Mouse (Mus musculus) adrenal gland, adult 18-20 months (tissue): ENCODE data around the gene Ripor3. TPM values are rescaled to one million over a fixed set of nuclear protein-coding genes. Genes with fewer than 3 reads are reported as not detected.

Source experiments
- DNase-seq, 2 experiments: peaks; one replicate each; pipeline ENCODE4 v3.0.0; 2021 to 2022; ENCODE audit warnings: low spot score in 2 of 2
- total RNA-seq, 2 experiments: library from RNA; stranded (reverse); gene quantifications; 1 replicate in 1 of 2; 2 replicates in 1 of 2; pipeline ENCODE4 v1.2.3; 2021

Gene Ripor3
- total RNA-seq, 2 experiments from 2014 or later: 1.8 TPM

GRCm38 (mm10) chr2:167958082-167958788 is 52.2 kb downstream of the Ripor3 start:
- peak; percentile 38 to 63 for DNase-seq

GRCm38 (mm10) chr2:167957539-167957938 is 52.9 kb downstream of the Ripor3 start:
- no peak for DNase-seq

- DNase-seq: no peak
Observed at GRCm38 (mm10) chr2:167954928-167955327, 55.5 kb downstream of the Ripor3 start.

DNA sequence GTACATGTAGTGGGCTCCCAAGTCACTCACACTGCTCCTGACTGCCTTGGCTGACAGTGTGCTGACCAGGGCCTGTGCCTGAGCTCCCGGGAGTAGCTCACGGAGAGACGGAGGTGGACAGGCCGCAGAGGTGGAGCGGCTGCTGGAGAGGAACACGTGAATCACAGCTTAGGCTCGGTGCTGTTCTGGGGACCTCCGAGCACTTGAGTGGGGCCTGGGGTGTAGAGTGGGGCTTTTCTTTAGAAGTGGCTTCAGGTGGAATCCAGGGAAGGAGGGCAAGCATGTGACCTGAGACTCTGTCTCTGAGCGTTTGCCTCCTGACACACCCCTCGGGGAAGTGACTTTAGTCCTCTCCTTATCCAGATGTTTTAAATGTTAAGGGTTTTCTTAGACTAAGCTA is 56.6 kb downstream of the Ripor3 start:
- DNase-seq: no peak

DNA sequence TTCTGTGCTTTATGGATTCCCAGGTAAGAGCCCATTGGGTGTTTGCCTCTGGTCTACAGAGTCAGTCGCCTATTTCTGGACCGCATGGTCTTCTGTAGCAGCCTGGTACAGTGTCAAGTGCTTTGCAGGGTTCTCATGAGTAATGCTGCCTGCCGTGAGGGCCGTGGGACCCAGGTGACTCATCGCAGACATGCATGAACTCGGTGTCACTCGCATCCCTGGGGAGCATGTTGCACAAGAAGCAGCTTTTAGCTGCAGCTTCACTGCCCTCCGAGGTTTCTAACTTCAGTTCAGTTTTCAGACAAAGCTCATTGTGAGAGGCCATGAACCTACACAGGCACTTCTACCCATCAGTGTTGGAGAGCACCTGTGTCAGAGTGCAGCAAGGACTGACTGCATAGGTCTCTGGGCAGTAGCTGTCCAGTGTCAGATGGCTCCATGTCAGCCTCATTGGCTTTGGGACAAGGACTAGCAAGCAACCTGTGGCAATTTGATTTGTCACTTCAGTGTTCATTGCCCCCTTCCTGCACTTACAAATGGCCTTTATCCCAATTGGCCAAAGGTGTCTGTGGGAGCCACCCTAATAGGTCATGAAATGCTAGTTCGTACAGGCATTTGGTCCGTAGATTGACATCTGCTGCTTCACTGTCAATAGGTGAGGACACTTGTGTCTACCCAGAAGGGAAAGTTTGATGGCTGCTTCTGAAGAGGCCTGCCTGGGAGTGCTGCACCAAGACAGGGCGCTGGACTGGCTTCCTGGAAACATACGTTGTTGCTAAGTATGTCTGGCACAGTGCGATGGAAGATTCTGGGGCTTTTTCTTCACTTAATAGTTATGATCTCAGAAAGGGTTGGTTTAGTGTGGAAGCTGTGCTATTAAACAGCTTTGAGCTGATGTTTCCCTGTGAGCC is 58.9 kb downstream of the Ripor3 start:
- DNase-seq: peak; percentile 40 to 44

DNA sequence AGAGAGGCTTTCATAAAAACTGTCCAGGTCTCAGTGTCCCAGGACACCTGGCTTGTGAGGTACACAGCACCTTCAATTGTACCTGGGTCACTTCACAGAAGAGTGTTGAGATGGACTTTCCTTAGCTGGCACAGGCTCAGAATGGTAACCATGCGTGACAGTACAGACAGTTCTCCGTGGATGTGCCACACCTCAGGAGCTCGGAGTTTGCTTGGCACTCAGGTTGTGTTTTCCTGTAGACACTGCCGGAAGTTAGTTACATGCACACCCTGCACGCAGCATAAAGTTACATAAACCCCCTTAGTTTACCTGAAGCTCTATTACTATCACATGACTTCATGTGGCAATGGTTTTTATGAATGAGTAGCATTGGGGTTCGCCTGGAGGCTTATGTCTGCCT is 59.7 kb downstream of the Ripor3 start:
- DNase-seq: no peak

DNA sequence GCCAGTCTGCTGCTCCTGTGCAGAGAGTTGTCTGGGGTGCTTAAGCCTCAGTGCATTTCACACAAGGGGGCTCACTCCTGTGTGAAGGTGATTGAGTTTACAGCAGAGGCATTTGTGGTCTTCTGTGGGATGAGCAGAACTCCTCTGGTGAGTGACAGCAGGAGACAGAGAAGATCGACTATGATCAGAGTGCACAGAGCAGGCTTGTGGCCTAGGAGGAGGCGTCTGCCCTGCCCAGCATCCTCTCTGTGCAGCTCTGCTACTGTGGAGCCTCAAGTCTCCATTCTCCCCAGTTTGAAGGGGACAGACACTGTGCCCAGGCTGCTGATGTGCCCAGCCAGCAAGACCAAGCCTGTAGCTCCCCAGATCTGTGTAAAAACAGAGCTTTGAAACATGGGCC is 60.6 kb downstream of the Ripor3 start:
- no peak for DNase-seq

GRCm38 (mm10) chr2:167949250-167949649 is 61.2 kb downstream of the Ripor3 start:
- DNase-seq: no peak

- no peak for DNase-seq
Observed at GRCm38 (mm10) chr2:167948557-167948956, 61.9 kb downstream of the Ripor3 start.

DNA sequence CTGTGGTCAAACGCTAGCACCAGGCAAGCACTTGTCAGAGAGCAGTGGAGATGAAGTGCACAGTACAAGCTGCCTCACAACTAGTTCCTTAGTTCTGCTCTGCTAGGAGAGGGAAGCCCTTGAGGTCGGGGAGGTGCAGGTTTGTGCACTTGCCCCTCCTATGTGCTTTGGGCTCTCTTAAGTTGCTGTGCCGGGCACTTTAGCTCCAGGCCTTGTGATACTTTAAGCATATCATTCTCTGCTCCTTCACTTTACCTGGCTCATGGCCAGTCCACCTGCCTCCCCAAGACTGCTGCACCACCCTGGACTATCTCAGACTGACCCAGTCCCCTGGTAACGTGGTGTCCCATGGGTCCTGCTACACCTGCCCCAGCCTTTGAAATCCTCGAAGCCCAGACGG is 62.4 kb downstream of the Ripor3 start:
- DNase-seq: no peak

- DNase-seq: no peak
Observed at GRCm38 (mm10) chr2:167947251-167947650, 63.2 kb downstream of the Ripor3 start.

DNA sequence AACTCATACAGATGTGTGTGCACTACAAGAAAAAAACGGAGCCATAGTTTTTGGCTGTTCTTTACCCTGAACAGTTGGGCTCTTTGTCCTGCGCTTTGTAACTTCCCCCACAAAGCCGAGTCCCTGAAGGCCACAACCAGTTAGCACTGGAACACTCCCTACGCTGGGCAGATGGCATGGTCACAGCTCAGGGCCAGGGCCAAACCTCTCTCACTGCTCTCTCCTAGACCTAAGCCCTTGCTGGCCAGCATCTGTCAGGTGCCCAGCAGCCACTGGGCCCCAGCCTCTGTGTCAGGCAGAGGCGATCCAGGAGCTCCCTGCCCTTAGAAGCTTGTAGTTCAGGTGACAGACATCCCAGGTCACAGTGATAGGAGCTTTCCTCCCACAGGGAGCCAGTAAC is 65.0 kb downstream of the Ripor3 start:
- DNase-seq: no peak

DNA sequence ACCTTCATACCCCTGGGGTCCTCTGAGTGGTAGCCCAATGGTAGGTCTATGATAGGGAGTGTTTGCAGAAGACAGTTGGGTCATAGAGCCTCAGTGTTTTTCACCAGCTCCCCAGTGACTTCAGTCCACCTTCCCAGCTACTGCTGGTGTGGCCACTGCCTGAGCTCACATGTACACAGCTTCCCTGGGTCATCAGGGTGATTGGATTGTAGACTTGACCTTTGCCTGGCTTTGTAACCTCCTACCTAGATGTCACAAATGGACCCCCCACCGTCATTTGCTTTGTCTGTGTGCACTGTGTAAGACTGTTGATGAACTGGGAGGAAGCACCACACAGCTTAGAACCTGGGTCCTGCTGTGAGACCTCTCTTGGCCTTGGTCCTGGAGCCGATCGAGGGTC is 66.2 kb downstream of the Ripor3 start:
- DNase-seq: no peak

- DNase-seq: no peak
Observed at GRCm38 (mm10) chr2:167942926-167943633, 67.3 kb downstream of the Ripor3 start.

DNA sequence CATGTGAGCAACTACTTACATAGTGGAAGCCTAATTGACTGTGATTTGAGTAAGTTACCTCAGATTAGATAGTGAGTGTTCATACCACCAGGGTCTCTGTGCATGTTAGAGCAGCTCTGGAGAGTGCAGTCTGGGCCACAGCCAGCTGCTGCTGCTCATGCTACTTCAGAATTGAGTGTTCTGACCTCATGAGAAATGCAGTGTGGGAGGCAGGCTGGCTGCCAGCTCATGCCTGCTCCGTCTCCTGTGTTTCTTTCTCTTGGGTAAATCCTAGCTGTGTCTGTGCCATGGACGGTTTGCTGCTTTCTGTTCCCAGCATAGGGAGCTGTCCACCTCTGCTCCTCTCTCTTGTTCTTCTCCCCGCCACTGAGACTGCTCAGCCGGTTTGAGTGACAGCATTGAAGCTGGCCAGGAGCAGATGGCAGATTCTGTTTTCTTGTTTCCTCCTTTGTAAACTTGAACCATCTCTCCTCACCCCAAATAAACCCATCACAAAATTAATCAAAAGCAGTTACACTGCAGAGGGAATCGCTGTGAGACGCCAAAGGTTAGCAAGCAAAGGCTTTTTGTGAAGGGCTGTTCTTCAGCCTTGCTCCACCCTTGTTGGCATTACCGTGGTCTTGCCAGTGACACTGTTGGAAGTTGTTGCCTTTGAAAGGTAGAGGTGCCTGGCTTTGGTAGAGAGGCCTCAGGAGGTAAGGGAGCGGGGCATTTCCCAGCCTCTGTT is 68.1 kb downstream of the Ripor3 start:
- peak; percentile 47 to 63 for DNase-seq

DNA sequence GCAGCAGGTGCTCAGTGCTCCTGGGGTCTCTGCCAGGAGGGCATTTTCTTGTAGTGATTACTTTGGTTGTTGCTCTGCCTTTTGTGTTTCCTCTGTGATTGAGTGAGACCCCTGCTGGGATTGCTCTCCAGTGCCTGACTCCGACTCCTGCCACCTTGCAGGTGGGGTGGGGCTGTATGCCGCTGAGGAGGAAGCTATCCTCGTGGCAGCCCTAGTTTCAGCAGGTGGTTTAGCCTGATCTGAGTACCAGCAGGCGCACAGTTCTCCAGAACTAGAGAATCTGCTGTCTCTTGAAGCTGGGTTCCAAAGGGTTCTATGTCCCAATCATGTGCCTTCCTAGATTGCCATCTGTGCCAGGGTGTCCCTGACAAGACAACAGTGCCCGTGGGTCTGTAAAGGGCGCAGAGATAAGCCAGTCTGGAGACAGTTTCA is 68.7 kb downstream of the Ripor3 start:
- DNase-seq: no peak

DNA sequence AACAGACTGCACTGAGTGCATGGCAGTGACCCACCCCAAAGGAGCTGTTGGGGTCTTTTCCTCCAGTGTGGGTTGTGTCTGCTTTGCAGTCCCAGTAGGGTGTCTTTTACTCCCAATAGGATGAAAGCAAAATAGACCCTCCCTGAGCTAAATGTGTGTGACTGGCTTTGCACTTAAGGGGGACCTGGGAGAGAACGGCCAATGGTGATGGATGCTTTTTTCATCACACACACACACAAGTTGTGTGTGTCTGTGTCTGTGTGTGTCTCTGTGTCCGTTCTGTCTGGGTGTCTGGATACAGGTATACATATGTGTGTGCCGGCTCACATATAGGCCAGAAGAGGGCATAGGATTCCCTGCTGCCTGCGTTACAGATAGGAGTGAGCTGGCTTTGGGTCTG is 69.1 kb downstream of the Ripor3 start:
- no peak for DNase-seq

GRCm38 (mm10) chr2:167940636-167941035 is 69.8 kb downstream of the Ripor3 start:
- DNase-seq: no peak

DNA sequence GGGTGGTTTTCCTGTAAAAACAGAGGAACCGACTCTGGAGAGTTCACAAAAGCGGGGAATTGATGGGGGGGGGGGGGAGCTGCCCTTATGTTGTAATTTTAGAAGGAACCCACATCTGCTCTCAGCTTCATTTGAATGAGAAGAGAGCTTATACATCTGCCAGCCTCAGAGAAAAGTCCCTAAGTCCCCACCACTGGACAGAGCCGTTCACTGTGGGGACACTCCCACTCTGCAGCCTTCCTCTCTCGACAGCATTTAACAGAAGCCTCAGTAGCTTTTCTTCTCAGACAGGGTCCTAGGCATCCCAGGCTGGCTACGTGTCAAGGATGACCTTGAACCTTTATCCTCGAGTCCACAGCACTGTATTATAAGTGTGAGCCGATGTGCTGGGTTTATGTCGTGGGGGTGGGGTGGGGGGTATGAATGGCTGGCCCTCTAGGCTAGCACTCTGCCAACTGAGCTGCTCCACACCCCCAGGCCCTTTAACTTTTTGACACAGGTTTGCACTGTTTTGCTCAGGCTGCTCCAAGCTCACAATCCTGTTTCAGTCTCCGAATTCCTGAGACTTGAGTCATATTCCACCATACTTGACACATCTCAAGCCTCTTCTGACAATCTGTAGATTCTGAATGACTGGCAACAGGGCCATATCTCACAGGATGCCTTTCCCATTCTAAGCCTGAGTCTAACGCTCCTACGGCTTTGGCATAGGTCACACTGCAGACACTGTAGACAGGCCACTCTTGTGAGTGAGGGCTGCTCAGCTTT is 70.6 kb downstream of the Ripor3 start:
- DNase-seq: no peak

DNA sequence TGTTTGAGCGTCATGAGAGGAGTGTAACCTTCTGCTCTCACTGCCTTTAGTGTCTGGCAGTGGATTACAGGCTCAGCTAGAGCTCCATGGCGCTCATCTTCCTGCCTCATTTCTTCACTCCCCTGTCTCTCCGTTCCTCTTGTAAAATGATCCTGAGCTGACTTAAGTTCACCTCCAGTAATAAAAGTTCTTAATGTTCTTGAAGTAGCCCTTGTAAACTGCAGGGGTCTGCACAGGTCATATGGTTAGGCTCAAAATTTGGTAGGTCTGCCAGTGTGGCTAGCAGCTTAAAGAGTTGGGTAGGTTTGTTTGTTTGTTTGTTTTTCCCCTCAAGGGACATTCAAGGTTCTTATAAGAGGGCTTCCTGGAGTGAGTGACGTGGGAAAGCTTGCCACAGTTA is 71.2 kb downstream of the Ripor3 start:
- DNase-seq: no peak
